Mouse (Mus musculus): ENCODE results near the gene C1galt1.

- TF ChIP-seq CTCF (IDR thresholded peaks at IDR 0.05; ENCODE audit: low read depth) (no peak), EP300 (optimal IDR thresholded peaks at IDR 0.05) (no peak)
These were observed 13.8 kb upstream of the C1galt1 start for GRCm38 (mm10) chr6:7830793-7831192.

All from stomach, postnatal 0 days (tissue).